Mouse (Mus musculus): ENCODE measurements around the gene Dtnbp1. TPM values are rescaled to one million over a fixed set of nuclear protein-coding genes. Genes with fewer than 3 reads are reported as not detected.

The Dtnbp1 gene
- total and polyA plus RNA-seq, 3 experiments = 24.2 to 59.5 TPM; not detected in 1

- H3K27ac ChIP-seq (ENCODE audit: control insufficient read depth, low read depth, low read length) = no peak overlapping the region
- H3K9ac ChIP-seq (ENCODE audit: control insufficient read depth, low read depth, low read length, poor library complexity, severe bottlenecking) = no peak overlapping the region
- H3K4me1 ChIP-seq (ENCODE audit: control insufficient read depth in 1 of 2, insufficient read depth in 2 of 2, low read length in 2 of 2) = peaks cover 0 to 22% of the 10 kb centered on the region in 2 experiments; a peak in 2 of 4 replicates
- H3K79me2 ChIP-seq (ENCODE audit: control insufficient read depth, insufficient read depth, low read length, poor library complexity) = no peaks in the 10 kb centered on the region; the same call in 1 of the 2 replicates
- H3K36me3 ChIP-seq (ENCODE audit: control insufficient read depth in 1 of 2, insufficient read depth in 2 of 2, low read length in 2 of 2) = peaks cover 0 to 13% of the 10 kb centered on the region in 2 experiments; a peak in 2 of 4 replicates
- TF ChIP-seq EP300 (IDR thresholded peaks at IDR 0.05; ENCODE audit: low read depth in 1 of 2, low read length in 2 of 2) (peak; percentile 10 to 56; a peak in 3 of 4 replicates), ZKSCAN1 (IDR thresholded peaks at IDR 0.05; ENCODE audit: low read depth, low read length) (no peak), POLR2A (IDR thresholded peaks at IDR 0.05; ENCODE audit: control insufficient read depth in 1 of 2, insufficient read depth in 1 of 2, low read depth in 1 of 2, low read length in 2 of 2, poor library complexity in 1 of 2) (no peak), TCF12 (IDR thresholded peaks at IDR 0.05; ENCODE audit: low read depth, low read length) (0 out of 2 replicates have a peak, but pooled peaks have one; percentile 15)
- no peaks in the 10 kb centered on the region for H3K27me3 ChIP-seq (ENCODE audit: control insufficient read depth in 1 of 2, insufficient read depth in 2 of 2, low read length in 2 of 2)
- H3K9me3 ChIP-seq (replicated peaks; ENCODE audit: insufficient read depth, low read length) = no peaks in the 10 kb centered on the region
- DNase-seq (ENCODE audit: low read depth, low spot score) = peak; percentile 22
- no peak overlapping the region for H3K4me3 ChIP-seq (ENCODE audit: control insufficient read depth in 1 of 2, insufficient read depth in 1 of 2, low read depth in 2 of 2, low read length in 2 of 2)
These were observed 30.5 kb upstream of the Dtnbp1 start for GRCm38 (mm10) chr13:45032484-45032883.

- H3K9me3 ChIP-seq (replicated peaks; ENCODE audit: insufficient read depth, low read length) = no peaks in the 10 kb centered on the region
- peak; percentile 65 for DNase-seq (ENCODE audit: low read depth, low spot score)
These were observed 29.8 kb upstream of the Dtnbp1 start for GRCm38 (mm10) chr13:45031748-45032147.

More at GRCm38 (mm10) chr13:45031748-45032147, 29.8 kb upstream of the Dtnbp1 start:
- peak overlapping the region; percentile 53; the same call in 1 of the 2 replicates for H3K9ac ChIP-seq (ENCODE audit: control insufficient read depth, low read depth, low read length, poor library complexity, severe bottlenecking)
- H3K4me3 ChIP-seq (ENCODE audit: control insufficient read depth in 1 of 2, insufficient read depth in 1 of 2, low read depth in 2 of 2, low read length in 2 of 2) = peak overlapping the region; percentile 35 to 66
- H3K4me1 ChIP-seq (ENCODE audit: control insufficient read depth in 1 of 2, insufficient read depth in 2 of 2, low read length in 2 of 2) = peaks cover 0 to 22% of the 10 kb centered on the region in 2 experiments; a peak in 2 of 4 replicates
- no peaks in the 10 kb centered on the region for H3K27me3 ChIP-seq (ENCODE audit: control insufficient read depth in 1 of 2, insufficient read depth in 2 of 2, low read length in 2 of 2)
- H3K79me2 ChIP-seq (ENCODE audit: control insufficient read depth, insufficient read depth, low read length, poor library complexity) = no peaks in the 10 kb centered on the region; the same call in 1 of the 2 replicates
- TF ChIP-seq EP300 (IDR thresholded peaks at IDR 0.05; ENCODE audit: low read depth in 1 of 2, low read length in 2 of 2) (peak; percentile 39 to 76; a peak in 3 of 4 replicates), ETS1 (IDR thresholded peaks at IDR 0.05; ENCODE audit: low read depth, low read length) (peak; percentile 72), ZNF384 (IDR thresholded peaks at IDR 0.05; ENCODE audit: low read depth, low read length) (peak; percentile 69; the same call in 1 of the 2 replicates), MAX (IDR thresholded peaks at IDR 0.05; ENCODE audit: low read length) (0 out of 2 replicates have a peak, but pooled peaks have one; percentile 46), SIN3A (IDR thresholded peaks at IDR 0.05; ENCODE audit: low read length) (peak; percentile 13; the same call in 1 of the 2 replicates), CHD1 (IDR thresholded peaks at IDR 0.05; ENCODE audit: low read depth, low read length) (no peak), ZC3H11A (IDR thresholded peaks at IDR 0.05; ENCODE audit: low read depth, low read length) (0 out of 2 replicates have a peak, but pooled peaks have one; percentile 3), MEF2A (IDR thresholded peaks at IDR 0.05; ENCODE audit: extremely low read depth, insufficient replicate concordance, low read depth, low read length, poor library complexity, severe bottlenecking) (no peak), GATA1 (IDR thresholded peaks at IDR 0.05; ENCODE audit: low read depth, low read length) (peak; percentile 39), MAFK (IDR thresholded peaks at IDR 0.05; ENCODE audit: borderline replicate concordance, low read depth, low read length) (no peak), TCF12 (IDR thresholded peaks at IDR 0.05; ENCODE audit: low read depth, low read length) (peak; percentile 52; the same call in 1 of the 2 replicates), USF1 (IDR thresholded peaks at IDR 0.05; ENCODE audit: low read depth, low read length) (no peak), CTCF (IDR thresholded peaks at IDR 0.05 in 2 of 3, conservative IDR thresholded peaks at IDR 0.05 in 1 of 3; ENCODE audit: control insufficient read depth in 1 of 3, insufficient read depth in 1 of 3, low read depth in 2 of 3, low read length in 3 of 3, poor library complexity in 1 of 3, severe bottlenecking in 1 of 3) (no peak), ELF1 (IDR thresholded peaks at IDR 0.05; ENCODE audit: low read depth, low read length) (no peak), MYC (IDR thresholded peaks at IDR 0.05; ENCODE audit: low read depth, low read length) (no peak), SMC3 (IDR thresholded peaks at IDR 0.05; ENCODE audit: low read depth, low read length) (0 out of 2 replicates have a peak, but pooled peaks have one; percentile 7), CHD2 (IDR thresholded peaks at IDR 0.05; ENCODE audit: low read length) (no peak), POLR2A (IDR thresholded peaks at IDR 0.05; ENCODE audit: control insufficient read depth in 1 of 2, insufficient read depth in 1 of 2, low read depth in 1 of 2, low read length in 2 of 2, poor library complexity in 1 of 2) (no peak), MYB (IDR thresholded peaks at IDR 0.05; ENCODE audit: low read depth, low read length) (peak; percentile 40; the same call in 1 of the 2 replicates), RAD21 (IDR thresholded peaks at IDR 0.05; ENCODE audit: low read depth, low read length) (no peak), POLR2AphosphoS5 (IDR thresholded peaks at IDR 0.05; ENCODE audit: borderline replicate concordance, low read depth, low read length) (no peak), E2F4 (IDR thresholded peaks at IDR 0.05; ENCODE audit: borderline replicate concordance, low read depth, low read length) (no peak)
- peak overlapping the region; percentile 2; the same call in 1 of the 2 replicates for H3K27ac ChIP-seq (ENCODE audit: control insufficient read depth, low read depth, low read length)
- peaks cover 0 to 13% of the 10 kb centered on the region in 2 experiments; a peak in 2 of 4 replicates for H3K36me3 ChIP-seq (ENCODE audit: control insufficient read depth in 1 of 2, insufficient read depth in 2 of 2, low read length in 2 of 2)
